Mouse (Mus musculus): ENCODE measurements around the gene Crx.

Gene Crx

GRCm38 (mm10) chr7:15859657-15860056 is 20.1 kb downstream of the Crx start:
- no peak for DNase-seq (ENCODE audit: low spot score in 2 of 2)

- DNase-seq (ENCODE audit: low spot score in 2 of 2) = no peak
These were observed 40.2 kb downstream of the Crx start, which contains the start of gene Obox6 for GRCm38 (mm10) chr7:15839578-15839977. Gene Obox6, minus strand, starts transcription at chr7:15839678.

All from urinary bladder, adult 18-20 months (tissue).